Mouse (Mus musculus): ENCODE data around the gene Mansc1. TPM values are rescaled to one million over a fixed set of nuclear protein-coding genes. Genes with fewer than 3 reads are reported as not detected.
A peak's percentile ranks its signal among the peaks of the same experiment; 100 is the strongest.

Mansc1 gene
- polyA plus RNA-seq, 1 experiment, result 0.59 TPM

DNA sequence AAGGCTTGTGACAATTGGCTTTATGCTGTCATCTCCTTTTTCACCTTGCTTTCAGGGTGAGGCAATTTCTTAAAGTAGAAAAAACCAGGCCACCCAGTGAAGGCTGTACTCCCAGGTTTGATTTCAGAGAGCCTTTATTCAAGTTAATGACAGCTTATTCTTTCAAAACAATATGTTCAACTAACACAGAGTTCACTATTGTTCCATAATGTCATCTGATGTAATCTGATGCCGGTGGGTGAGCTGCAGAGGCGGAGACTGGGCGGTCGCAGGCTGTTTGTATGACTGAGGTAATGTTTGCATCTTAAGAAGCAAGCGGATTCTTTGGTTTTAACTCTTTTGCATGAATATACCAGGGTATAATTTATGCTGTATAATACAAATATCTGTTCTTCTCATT is 15.3 kb upstream of the Mansc1 start:
- H3K36me3 ChIP-seq (ENCODE audit: control insufficient read depth, insufficient read depth, low read length), result no peaks in the 10 kb centered on the region; the same call in 1 of the 2 replicates
- no peaks in the 10 kb centered on the region for H3K27me3 ChIP-seq (ENCODE audit: control insufficient read depth, insufficient read depth, low read length)
- no peak overlapping the region for H3K4me3 ChIP-seq (ENCODE audit: control insufficient read depth, low read depth, low read length)
- TF ChIP-seq POLR2A (IDR thresholded peaks at IDR 0.05; ENCODE audit: control insufficient read depth, low read depth, low read length) (no peak), CTCF (IDR thresholded peaks at IDR 0.05; ENCODE audit: control insufficient read depth, insufficient read depth, insufficient replicate concordance, low read depth, low read length) (no peak)
- H3K27ac ChIP-seq (ENCODE audit: control insufficient read depth, insufficient read depth, low read depth, low read length), result no peak overlapping the region
- H3K4me1 ChIP-seq (ENCODE audit: control insufficient read depth, insufficient read depth, low read length), result no peaks in the 10 kb centered on the region

DNA sequence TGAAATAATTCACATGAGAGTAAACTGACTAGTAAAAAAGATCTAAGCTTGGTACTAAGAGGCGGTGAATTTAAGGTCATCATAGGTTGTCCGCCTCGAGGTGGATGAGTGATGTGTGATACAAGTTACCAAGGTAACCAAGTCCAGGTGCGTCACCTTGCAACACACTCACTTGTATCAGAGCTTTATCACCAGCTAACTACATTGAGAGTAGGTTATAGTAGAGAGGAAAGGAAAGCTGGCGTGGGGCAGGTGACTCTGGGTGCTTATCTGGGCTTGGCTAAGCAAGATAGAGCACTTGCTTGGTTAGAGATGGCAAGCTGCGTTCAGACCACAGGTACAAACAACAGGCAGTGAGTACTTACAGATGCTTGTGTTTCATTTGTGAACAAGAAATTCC is 14.5 kb upstream of the Mansc1 start:
- Histone ChIP-seq H3K27ac (ENCODE audit: control insufficient read depth, insufficient read depth, low read depth, low read length) (no peak overlapping the region), H3K4me1 (ENCODE audit: control insufficient read depth, insufficient read depth, low read length) (no peaks in the 10 kb centered on the region; the same call in none of the 2 replicates), H3K36me3 (ENCODE audit: control insufficient read depth, insufficient read depth, low read length) (no peaks in the 10 kb centered on the region; the same call in 1 of the 2 replicates), H3K4me3 (ENCODE audit: control insufficient read depth, low read depth, low read length) (no peak overlapping the region), H3K27me3 (ENCODE audit: control insufficient read depth, insufficient read depth, low read length) (no peaks in the 10 kb centered on the region)
- no peak for TF ChIP-seq CTCF (IDR thresholded peaks at IDR 0.05; ENCODE audit: control insufficient read depth, insufficient read depth, insufficient replicate concordance, low read depth, low read length)
- TF ChIP-seq POLR2A (IDR thresholded peaks at IDR 0.05; ENCODE audit: control insufficient read depth, low read depth, low read length), result no peak

- Histone ChIP-seq H3K27me3 (ENCODE audit: control insufficient read depth, insufficient read depth, low read length) (no peaks in the 10 kb centered on the region), H3K36me3 (ENCODE audit: control insufficient read depth, insufficient read depth, low read length) (no peaks in the 10 kb centered on the region; the same call in 1 of the 2 replicates), H3K4me1 (ENCODE audit: control insufficient read depth, insufficient read depth, low read length) (peaks cover 3% of the 10 kb centered on the region), H3K27ac (ENCODE audit: control insufficient read depth, insufficient read depth, low read depth, low read length) (no peak overlapping the region), H3K4me3 (ENCODE audit: control insufficient read depth, low read depth, low read length) (no peak overlapping the region)
- no peak for TF ChIP-seq POLR2A (IDR thresholded peaks at IDR 0.05; ENCODE audit: control insufficient read depth, low read depth, low read length)
- TF ChIP-seq CTCF (IDR thresholded peaks at IDR 0.05; ENCODE audit: control insufficient read depth, insufficient read depth, insufficient replicate concordance, low read depth, low read length), result no peak
Measured at GRCm38 (mm10) chr6:134643296-134643695, 11.0 kb upstream of the Mansc1 start.

- peaks cover 3% of the 10 kb centered on the region for H3K4me1 ChIP-seq (ENCODE audit: control insufficient read depth, insufficient read depth, low read length)
- H3K4me3 ChIP-seq (ENCODE audit: control insufficient read depth, low read depth, low read length), result no peak overlapping the region
- no peaks in the 10 kb centered on the region; the same call in 1 of the 2 replicates for H3K36me3 ChIP-seq (ENCODE audit: control insufficient read depth, insufficient read depth, low read length)
- TF ChIP-seq POLR2A (IDR thresholded peaks at IDR 0.05; ENCODE audit: control insufficient read depth, low read depth, low read length), result no peak
- TF ChIP-seq CTCF (IDR thresholded peaks at IDR 0.05; ENCODE audit: control insufficient read depth, insufficient read depth, insufficient replicate concordance, low read depth, low read length), result no peak
- no peaks in the 10 kb centered on the region for H3K27me3 ChIP-seq (ENCODE audit: control insufficient read depth, insufficient read depth, low read length)
- no peak overlapping the region for H3K27ac ChIP-seq (ENCODE audit: control insufficient read depth, insufficient read depth, low read depth, low read length)
Measured at GRCm38 (mm10) chr6:134641738-134642446, 9.6 kb upstream of the Mansc1 start.

DNA sequence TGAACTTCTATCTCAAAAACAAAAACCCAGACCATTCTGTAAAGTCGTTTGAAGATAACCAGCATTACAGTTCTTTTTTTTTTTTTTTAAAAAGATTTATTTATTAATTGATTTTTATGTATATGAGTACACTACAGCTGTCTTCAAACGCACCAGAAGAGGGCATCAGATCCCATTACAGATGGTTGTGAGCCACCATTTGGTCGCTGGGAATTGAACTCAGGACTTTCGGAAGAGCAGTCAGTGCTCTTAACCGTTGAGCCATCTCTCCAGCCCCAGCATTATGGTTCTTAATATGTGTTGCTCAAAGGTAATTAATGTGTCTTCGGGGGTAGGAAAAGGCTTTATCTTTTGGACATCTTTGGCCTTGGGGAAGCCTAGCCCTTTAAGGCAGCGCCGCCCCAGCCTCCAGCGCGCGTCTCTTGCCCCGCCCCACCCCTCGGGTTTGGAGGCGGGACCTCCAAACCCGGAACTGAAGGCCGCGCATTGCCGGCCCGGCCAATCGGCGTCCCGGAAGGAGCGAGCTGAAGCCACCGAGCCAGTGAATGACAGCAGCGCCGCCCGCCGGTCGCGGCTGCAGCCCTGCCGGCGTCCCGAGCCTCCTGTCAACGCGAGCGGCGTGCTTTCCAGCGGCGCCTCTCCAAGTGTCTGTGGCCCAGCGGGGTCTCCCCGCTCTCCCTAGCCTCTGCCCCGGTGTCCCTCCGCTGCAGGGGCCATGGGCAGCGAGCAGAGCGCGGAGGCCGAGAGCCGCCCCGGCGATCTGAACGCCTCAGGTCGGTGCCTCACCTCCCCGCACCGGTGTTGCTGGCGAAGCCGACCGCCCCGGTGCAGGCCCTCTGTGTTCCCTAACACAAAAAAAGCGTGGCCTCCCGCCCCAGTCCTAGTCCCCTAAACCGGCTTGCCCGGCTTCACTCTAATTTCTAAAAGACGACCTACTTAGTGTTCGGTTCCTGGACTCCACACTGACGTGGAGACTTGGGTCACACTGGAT is 8.5 kb upstream of the Mansc1 start:
- Histone ChIP-seq H3K4me3 (ENCODE audit: control insufficient read depth, low read depth, low read length) (peak overlapping the region; percentile 94), H3K4me1 (ENCODE audit: control insufficient read depth, insufficient read depth, low read length) (peaks cover 3% of the 10 kb centered on the region), H3K27me3 (ENCODE audit: control insufficient read depth, insufficient read depth, low read length) (no peaks in the 10 kb centered on the region), H3K36me3 (ENCODE audit: control insufficient read depth, insufficient read depth, low read length) (no peaks in the 10 kb centered on the region; the same call in 1 of the 2 replicates), H3K27ac (ENCODE audit: control insufficient read depth, insufficient read depth, low read depth, low read length) (peak overlapping the region; percentile 76)
- TF ChIP-seq CTCF (IDR thresholded peaks at IDR 0.05; ENCODE audit: control insufficient read depth, insufficient read depth, insufficient replicate concordance, low read depth, low read length), result no peak
- peak; percentile 61 for TF ChIP-seq POLR2A (IDR thresholded peaks at IDR 0.05; ENCODE audit: control insufficient read depth, low read depth, low read length)

DNA sequence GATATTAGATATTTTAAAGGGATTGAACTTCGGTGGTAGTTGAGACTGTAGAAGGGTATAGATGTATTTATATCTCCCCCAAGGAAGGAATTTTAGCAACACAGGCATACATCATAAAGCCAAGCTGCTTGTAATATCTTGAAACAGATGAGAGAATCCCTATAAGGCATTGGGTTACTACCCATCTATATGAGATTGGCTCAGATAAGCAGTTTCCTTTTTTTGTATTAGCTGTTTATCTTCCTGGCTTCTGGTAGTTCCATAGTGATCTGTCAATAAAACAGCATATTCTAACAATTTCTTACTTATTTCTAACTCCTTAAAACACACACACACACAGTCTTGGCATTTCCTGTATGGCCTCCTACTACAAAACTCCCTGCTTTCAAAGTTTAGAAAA is 7.6 kb upstream of the Mansc1 start:
- Histone ChIP-seq H3K27me3 (ENCODE audit: control insufficient read depth, insufficient read depth, low read length) (no peaks in the 10 kb centered on the region), H3K36me3 (ENCODE audit: control insufficient read depth, insufficient read depth, low read length) (no peaks in the 10 kb centered on the region; the same call in 1 of the 2 replicates), H3K4me3 (ENCODE audit: control insufficient read depth, low read depth, low read length) (no peak overlapping the region), H3K4me1 (ENCODE audit: control insufficient read depth, insufficient read depth, low read length) (peaks cover 3% of the 10 kb centered on the region), H3K27ac (ENCODE audit: control insufficient read depth, insufficient read depth, low read depth, low read length) (no peak overlapping the region)
- TF ChIP-seq POLR2A (IDR thresholded peaks at IDR 0.05; ENCODE audit: control insufficient read depth, low read depth, low read length) (no peak), CTCF (IDR thresholded peaks at IDR 0.05; ENCODE audit: control insufficient read depth, insufficient read depth, insufficient replicate concordance, low read depth, low read length) (no peak)

- Histone ChIP-seq H3K27me3 (ENCODE audit: control insufficient read depth, insufficient read depth, low read length) (no peaks in the 10 kb centered on the region), H3K27ac (ENCODE audit: control insufficient read depth, insufficient read depth, low read depth, low read length) (no peak within 1 kb of the TSS), H3K4me3 (ENCODE audit: control insufficient read depth, low read depth, low read length) (no peak within 1 kb of the TSS), H3K4me1 (ENCODE audit: control insufficient read depth, insufficient read depth, low read length) (peaks cover 3% of the 10 kb centered on the region), H3K36me3 (ENCODE audit: control insufficient read depth, insufficient read depth, low read length) (no peaks in the 10 kb centered on the region)
- no peak for TF ChIP-seq CTCF (IDR thresholded peaks at IDR 0.05; ENCODE audit: control insufficient read depth, insufficient read depth, insufficient replicate concordance, low read depth, low read length)
- no peak for TF ChIP-seq POLR2A (IDR thresholded peaks at IDR 0.05; ENCODE audit: control insufficient read depth, low read depth, low read length)
Measured at GRCm38 (mm10) chr6:134639210-134639609, 6.9 kb upstream of the Mansc1 start, which contains the start of gene Borcs5. TSS of gene Borcs5 (plus strand) at chr6:134639510.

Measured in testis, adult 2 months (tissue).